Mouse (Mus musculus): ENCODE measurements around the gene Irx4. TPM values are rescaled to one million over a fixed set of nuclear protein-coding genes. Genes with fewer than 3 reads are reported as not detected.

The Irx4 gene
- 39.4 and 78.4 TPM in 2 replicates for polyA plus RNA-seq (2016; fragmentation: Nextera tagmentation; extraction: Ambion mirVana)

- no peak for DNase-seq (ENCODE audit: low spot score)
- H3K4me1 ChIP-seq = peaks cover 49% of the 10 kb centered on the region
Measured at GRCm38 (mm10) chr13:73260354-73261035, at the start of gene Irx4. TSS of gene Irx4 (plus strand) at chr13:73260479.

DNA sequence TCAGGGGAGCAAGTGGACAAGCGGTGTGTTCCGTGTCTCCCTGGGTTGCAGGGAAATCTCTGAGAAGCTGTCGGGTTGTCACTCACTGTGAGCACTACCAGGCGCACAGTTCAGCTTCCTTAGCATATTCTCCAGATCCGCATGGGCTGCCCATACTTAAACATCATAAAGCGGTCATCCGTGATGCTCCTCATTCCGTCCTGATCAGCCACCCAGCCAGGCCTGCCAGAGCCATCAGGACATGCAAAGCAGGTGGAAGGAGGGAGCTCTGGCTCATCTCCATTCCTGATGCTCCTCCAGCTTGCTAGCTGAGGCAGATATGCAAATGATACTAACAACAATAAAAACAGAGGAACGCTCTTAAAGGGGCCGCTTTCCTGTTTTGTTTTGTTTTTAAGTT, 46.0 kb upstream of the Irx4 start:
- H3K9me3 ChIP-seq = no peaks in the 10 kb centered on the region
- 62% methylated on average over 10 of the region's 10 CpGs for WGBS
- no peak for DNase-seq (ENCODE audit: low spot score)
- H3K4me1 ChIP-seq = no peaks in the 10 kb centered on the region
- H3K27me3 ChIP-seq (ENCODE audit: insufficient read depth, poor library complexity, severe bottlenecking) = no peaks in the 10 kb centered on the region
- no peaks in the 10 kb centered on the region for H3K36me3 ChIP-seq
- no peak overlapping the region for H3K4me3 ChIP-seq
- no peak overlapping the region for H3K27ac ChIP-seq

More at GRCm38 (mm10) chr13:73260354-73261035, at the start of gene Irx4:
- Histone ChIP-seq H3K27me3 (ENCODE audit: insufficient read depth, poor library complexity, severe bottlenecking) (peaks cover 95% of the 10 kb centered on the region), H3K36me3 (no peaks in the 10 kb centered on the region), H3K9me3 (no peaks in the 10 kb centered on the region), H3K27ac (peak within 1 kb of the TSS; percentile 93), H3K4me3 (peak within 1 kb of the TSS; percentile 73)
- WGBS = under 1% methylated on average over 79 of the region's 86 CpGs

DNA sequence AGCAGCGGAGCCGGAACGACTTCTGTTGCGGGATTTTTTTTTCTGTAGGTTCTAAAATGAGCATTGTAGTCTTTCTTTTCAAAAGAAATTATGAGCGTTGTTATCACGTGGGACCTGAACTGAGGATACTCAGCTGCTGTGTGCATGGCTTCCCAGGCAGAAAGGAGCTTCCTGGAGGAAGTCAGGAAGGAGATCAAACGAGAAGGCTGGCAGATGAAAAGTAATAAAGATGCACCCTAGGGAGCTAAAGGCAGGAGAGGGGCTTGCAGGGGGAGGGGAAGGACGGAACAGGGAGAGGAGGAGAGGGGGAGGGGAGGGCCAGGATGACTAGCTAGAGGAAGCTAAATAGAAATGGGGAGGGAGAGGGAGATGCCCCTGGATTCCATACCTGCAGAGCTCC, 23.8 kb upstream of the Irx4 start:
- no peaks in the 10 kb centered on the region for H3K36me3 ChIP-seq
- no peaks in the 10 kb centered on the region for H3K9me3 ChIP-seq
- H3K4me1 ChIP-seq = no peaks in the 10 kb centered on the region
- no peak overlapping the region for H3K27ac ChIP-seq
- DNase-seq (ENCODE audit: low spot score) = peak; percentile 59
- no peaks in the 10 kb centered on the region for H3K27me3 ChIP-seq (ENCODE audit: insufficient read depth, poor library complexity, severe bottlenecking)
- no peak overlapping the region for H3K4me3 ChIP-seq
- 54% methylated on average over 8 of the region's 8 CpGs for whole genome bisulfite sequencing

DNA sequence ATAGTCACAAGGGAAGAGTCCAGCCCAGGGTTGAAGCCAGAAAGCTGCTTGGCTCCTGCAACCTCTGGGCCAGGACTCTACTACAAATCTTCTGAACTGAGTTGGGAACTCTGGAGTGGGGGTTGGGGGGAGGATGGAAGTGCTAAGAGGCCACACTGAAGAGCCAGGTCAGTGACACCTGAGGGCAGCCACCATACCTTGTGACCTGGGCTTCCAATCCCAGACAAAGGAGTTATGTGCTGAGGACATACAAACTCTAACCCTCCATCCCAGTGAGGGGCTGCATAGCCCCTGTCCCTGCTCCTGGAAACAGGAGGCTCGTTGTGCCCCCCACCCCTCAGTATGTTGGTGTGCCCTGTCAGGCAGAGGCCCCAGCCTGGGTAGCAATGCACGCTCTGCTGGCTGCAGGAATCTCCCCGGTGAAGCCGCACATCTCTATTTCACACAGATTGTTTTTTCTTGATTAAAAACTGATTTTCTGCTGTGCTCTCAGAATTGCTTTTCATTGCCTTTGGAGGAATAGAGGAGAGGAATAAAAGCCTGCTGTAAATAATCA, 21.0 kb upstream of the Irx4 start:
- 91% methylated on average over 4 of the region's 4 CpGs for WGBS
- Histone ChIP-seq H3K4me3 (no peak overlapping the region), H3K36me3 (no peaks in the 10 kb centered on the region), H3K9me3 (no peaks in the 10 kb centered on the region), H3K4me1 (no peaks in the 10 kb centered on the region), H3K27ac (no peak overlapping the region), H3K27me3 (ENCODE audit: insufficient read depth, poor library complexity, severe bottlenecking) (no peaks in the 10 kb centered on the region)
- peak; percentile 63 for DNase-seq (ENCODE audit: low spot score)

DNA sequence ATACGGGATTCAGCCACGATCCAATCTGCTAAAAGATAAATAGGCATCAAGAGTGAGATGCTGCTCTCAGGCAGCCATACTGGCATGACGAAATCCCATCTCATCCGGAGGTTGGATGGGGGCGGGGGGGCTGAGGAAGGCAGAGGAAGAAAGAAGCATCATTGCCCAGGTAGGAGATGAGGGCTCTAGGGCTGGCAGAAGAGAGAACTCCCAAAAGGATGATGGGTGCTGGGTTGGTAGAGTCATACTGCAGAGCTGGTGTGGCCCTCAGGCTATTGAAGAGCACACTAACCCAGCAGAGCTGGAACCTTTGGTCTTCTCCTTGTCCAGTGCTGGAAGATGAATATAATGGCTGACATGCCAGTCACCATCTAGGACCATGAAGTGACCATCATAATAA, 17.7 kb upstream of the Irx4 start:
- peak; percentile 52 for DNase-seq (ENCODE audit: low spot score)
- H3K9me3 ChIP-seq = no peaks in the 10 kb centered on the region
- H3K4me1 ChIP-seq = no peaks in the 10 kb centered on the region
- no peak overlapping the region for H3K27ac ChIP-seq
- H3K4me3 ChIP-seq = no peak overlapping the region
- H3K36me3 ChIP-seq = no peaks in the 10 kb centered on the region
- H3K27me3 ChIP-seq (ENCODE audit: insufficient read depth, poor library complexity, severe bottlenecking) = no peaks in the 10 kb centered on the region
- 82% methylated on average over 5 of the region's 5 CpGs for WGBS

DNA sequence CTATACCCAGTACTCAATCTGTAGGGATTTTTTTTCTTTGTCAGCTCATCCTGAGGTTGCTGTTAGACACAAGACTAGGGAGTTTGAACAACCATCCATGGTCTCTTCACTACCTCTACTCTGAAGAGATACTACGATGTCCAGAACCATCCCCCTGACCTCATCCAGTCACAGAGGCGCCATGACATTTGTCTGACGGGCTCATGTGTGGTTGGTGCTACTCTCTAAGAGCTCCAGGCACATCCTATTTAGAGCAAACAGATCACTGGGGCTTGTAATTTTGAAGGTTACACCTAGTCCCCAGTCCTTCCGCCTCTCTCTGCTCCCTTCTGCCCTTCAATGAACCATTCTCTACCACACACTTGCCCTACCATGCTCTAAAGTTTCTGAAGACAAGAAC, 13.3 kb upstream of the Irx4 start:
- no peaks in the 10 kb centered on the region for H3K4me1 ChIP-seq
- H3K9me3 ChIP-seq = no peaks in the 10 kb centered on the region
- H3K4me3 ChIP-seq = no peak overlapping the region
- H3K27ac ChIP-seq = no peak overlapping the region
- peaks cover 15% of the 10 kb centered on the region for H3K27me3 ChIP-seq (ENCODE audit: insufficient read depth, poor library complexity, severe bottlenecking)
- WGBS = 88% methylated on average over 4 of the region's 4 CpGs
- DNase-seq (ENCODE audit: low spot score) = peak; percentile 58
- no peaks in the 10 kb centered on the region for H3K36me3 ChIP-seq

GRCm38 (mm10) chr13:73251222-73251621, 9.1 kb upstream of the Irx4 start:
- no peaks in the 10 kb centered on the region for H3K36me3 ChIP-seq
- H3K9me3 ChIP-seq = no peaks in the 10 kb centered on the region
- peaks cover 29% of the 10 kb centered on the region for H3K27me3 ChIP-seq (ENCODE audit: insufficient read depth, poor library complexity, severe bottlenecking)
- no peak for DNase-seq (ENCODE audit: low spot score)
- no peaks in the 10 kb centered on the region; the same call in 1 of the 2 replicates for H3K4me1 ChIP-seq
- WGBS = 24% methylated on average over 7 of the region's 7 CpGs
- no peak overlapping the region for H3K27ac ChIP-seq
- no peak overlapping the region for H3K4me3 ChIP-seq

DNA sequence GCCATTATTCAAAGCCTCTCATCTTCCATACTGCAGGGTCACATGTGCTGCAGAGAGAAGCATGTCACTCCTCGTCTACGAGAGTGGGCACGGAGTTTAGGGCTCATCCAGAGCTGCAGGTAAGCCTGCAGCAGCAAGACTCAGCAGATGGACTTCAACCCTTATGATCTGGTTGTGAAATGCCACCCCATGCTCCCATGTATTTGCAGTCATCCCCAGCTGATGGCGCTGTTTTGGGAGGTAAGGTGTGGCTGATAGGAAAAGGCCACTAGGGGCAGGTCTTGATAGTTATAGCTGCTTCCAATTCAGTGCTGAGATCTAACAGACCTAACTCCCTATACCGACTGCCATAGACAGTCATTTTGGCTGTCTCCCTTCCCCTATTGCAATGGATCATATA, 8.3 kb upstream of the Irx4 start:
- H3K27me3 ChIP-seq (ENCODE audit: insufficient read depth, poor library complexity, severe bottlenecking) = peaks cover 37% of the 10 kb centered on the region
- H3K4me1 ChIP-seq = no peaks in the 10 kb centered on the region; the same call in 1 of the 2 replicates
- no peak overlapping the region for H3K27ac ChIP-seq
- 52% methylated on average over 5 of the region's 5 CpGs for WGBS
- no peak for DNase-seq (ENCODE audit: low spot score)
- no peaks in the 10 kb centered on the region for H3K36me3 ChIP-seq
- no peak overlapping the region for H3K4me3 ChIP-seq
- H3K9me3 ChIP-seq = no peaks in the 10 kb centered on the region

- no peaks in the 10 kb centered on the region for H3K9me3 ChIP-seq
- WGBS = 51% methylated on average over 4 of the region's 4 CpGs
- H3K4me1 ChIP-seq = peaks cover 32% of the 10 kb centered on the region
- H3K27ac ChIP-seq = peak overlapping the region; percentile 93
- no peak for DNase-seq (ENCODE audit: low spot score)
- H3K4me3 ChIP-seq = no peak overlapping the region
- peaks cover 87% of the 10 kb centered on the region for H3K27me3 ChIP-seq (ENCODE audit: insufficient read depth, poor library complexity, severe bottlenecking)
- no peaks in the 10 kb centered on the region for H3K36me3 ChIP-seq
Measured at GRCm38 (mm10) chr13:73258415-73258814, 1.9 kb upstream of the Irx4 start.

- DNase-seq (ENCODE audit: low spot score) = no peak
Measured at GRCm38 (mm10) chr13:73259577-73260353, 514 bp upstream of the Irx4 start.

DNA sequence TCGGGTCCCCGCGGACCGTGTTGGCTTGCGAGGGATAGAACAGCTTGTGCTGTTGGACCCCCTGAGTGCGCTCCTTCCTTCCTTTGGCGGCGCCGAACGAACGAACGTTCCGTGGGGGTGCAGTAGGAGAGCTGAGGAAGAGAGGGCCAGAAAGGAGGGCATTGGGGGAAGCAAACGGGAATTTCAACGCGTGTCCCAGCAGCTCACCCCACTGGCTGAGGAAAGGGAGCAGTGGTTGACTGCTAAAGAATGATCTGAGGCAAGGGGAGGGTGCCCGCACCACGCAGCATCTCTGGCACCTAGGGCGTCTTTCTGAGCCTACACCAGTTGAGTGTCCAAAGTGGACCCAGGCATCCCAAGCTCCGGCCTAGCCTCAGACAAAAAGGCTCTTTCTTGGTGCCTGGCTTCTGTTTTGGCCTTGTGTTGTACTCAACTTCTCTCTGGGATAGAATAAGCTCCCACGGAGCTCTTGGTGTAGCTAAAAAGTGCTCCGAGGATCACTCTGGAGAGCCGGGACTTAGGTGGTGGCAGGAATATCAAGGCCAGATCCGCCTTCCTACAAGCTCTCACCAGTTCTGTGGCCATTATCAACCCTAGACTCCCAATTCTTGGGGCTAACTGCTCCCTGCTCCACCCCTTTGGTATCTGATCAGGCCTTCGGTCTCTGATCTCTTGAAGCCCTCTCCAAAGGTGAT, 904 bp downstream of the Irx4 start:
- WGBS = 5% methylated on average over 25 of the region's 25 CpGs
- peaks cover 100% of the 10 kb centered on the region for H3K27me3 ChIP-seq (ENCODE audit: insufficient read depth, poor library complexity, severe bottlenecking)
- DNase-seq (ENCODE audit: low spot score) = no peak
- H3K4me1 ChIP-seq = peaks cover 56% of the 10 kb centered on the region
- peak overlapping the region; percentile 73 for H3K4me3 ChIP-seq
- peaks cover 2% of the 10 kb centered on the region; the same call in 1 of the 2 replicates for H3K36me3 ChIP-seq
- no peaks in the 10 kb centered on the region for H3K9me3 ChIP-seq
- peak overlapping the region; percentile 93 for H3K27ac ChIP-seq

More at GRCm38 (mm10) chr13:73259577-73260353, 514 bp upstream of the Irx4 start:
- Histone ChIP-seq H3K36me3 (no peaks in the 10 kb centered on the region), H3K9me3 (no peaks in the 10 kb centered on the region), H3K27ac (peak overlapping the region; percentile 93), H3K4me3 (peak overlapping the region; percentile 73), H3K4me1 (peaks cover 41% of the 10 kb centered on the region), H3K27me3 (ENCODE audit: insufficient read depth, poor library complexity, severe bottlenecking) (peaks cover 93% of the 10 kb centered on the region)
- 16% methylated on average over 10 of the region's 10 CpGs for WGBS

GRCm38 (mm10) chr13:73261881-73262280, 1.6 kb downstream of the Irx4 start:
- DNase-seq (ENCODE audit: low spot score) = no peak
- Histone ChIP-seq H3K4me1 (peaks cover 63% of the 10 kb centered on the region), H3K4me3 (peak overlapping the region; percentile 73)

More at GRCm38 (mm10) chr13:73261881-73262280, 1.6 kb downstream of the Irx4 start:
- peaks cover 100% of the 10 kb centered on the region for H3K27me3 ChIP-seq (ENCODE audit: insufficient read depth, poor library complexity, severe bottlenecking)
- peaks cover 9% of the 10 kb centered on the region; the same call in 1 of the 2 replicates for H3K36me3 ChIP-seq
- WGBS = 3% methylated on average over 2 of the region's 2 CpGs
- no peaks in the 10 kb centered on the region for H3K9me3 ChIP-seq
- H3K27ac ChIP-seq = peak overlapping the region; percentile 93
